Mouse (Mus musculus) testis, adult 2 months (tissue): Measurements from ENCODE around the gene Itgav. TPM values are rescaled to one million over a fixed set of nuclear protein-coding genes. Genes with fewer than 3 reads are reported as not detected.

Source experiments
- H3K27ac ChIP-seq: fragments of 200-500 bp; 2 replicates; pipeline ENCODE4 v1.5.1; 2012; ENCODE audit warnings: low read depth, low read length; ENCODE audit not compliant: control insufficient read depth, insufficient read depth
- H3K27me3 ChIP-seq: fragments of 200-500 bp; 2 replicates; pipeline ENCODE4 v1.6.1; 2012; ENCODE audit warnings: mild to moderate bottlenecking, low read length, moderate library complexity; ENCODE audit not compliant: control insufficient read depth, insufficient read depth
- H3K36me3 ChIP-seq: fragments of 200-500 bp; 2 replicates; pipeline ENCODE4 v1.6.1; 2012; ENCODE audit warnings: mild to moderate bottlenecking, low read length; ENCODE audit not compliant: control insufficient read depth, insufficient read depth
- H3K4me1 ChIP-seq: fragments of 200-500 bp; 2 replicates; pipeline ENCODE4 v1.6.1; 2012; ENCODE audit warnings: low read length; ENCODE audit not compliant: control insufficient read depth, insufficient read depth
- H3K4me3 ChIP-seq: fragments of 200-500 bp; 2 replicates; pipeline ENCODE4 v1.5.1; 2012; ENCODE audit warnings: low read depth, mild to moderate bottlenecking, low read length, moderate library complexity, mixed read lengths; ENCODE audit not compliant: control insufficient read depth
- CTCF ChIP-seq: fragments of 200-500 bp; IDR thresholded peaks from 2 replicates; pipeline ENCODE4 v1.5.1; 2012; ENCODE audit warnings: low read depth, mild to moderate bottlenecking, inconsistent platforms, low read length, moderate library complexity; ENCODE audit not compliant: control insufficient read depth, insufficient read depth, insufficient replicate concordance
- POLR2A ChIP-seq: fragments of 200-500 bp; IDR thresholded peaks from 2 replicates; pipeline ENCODE4 v1.6.1; 2012; ENCODE audit warnings: low read depth, mild to moderate bottlenecking, inconsistent platforms, low read length, moderate library complexity; ENCODE audit not compliant: control insufficient read depth
- polyA plus RNA-seq: library from polyadenylated mRNA; depleted of rRNA; stranded (reverse); fragments of >200 nt; gene quantifications from 2 replicates; pipeline ENCODE4 v1.2.3, GENCODE M21; 2012

Gene Itgav
- polyA plus RNA-seq, 1 experiment: 3.1 TPM

GRCm38 (mm10) chr2:83682282-83682681 is 41.9 kb upstream of the Itgav start:
- H3K27ac ChIP-seq: no peak overlapping the region
- no peaks in the 10 kb centered on the region; the same call in 1 of the 2 replicates for H3K4me1 ChIP-seq
- TF ChIP-seq CTCF (no peak), POLR2A (no peak)
- no peaks in the 10 kb centered on the region for H3K27me3 ChIP-seq
- H3K4me3 ChIP-seq: no peak overlapping the region
- H3K36me3 ChIP-seq: no peaks in the 10 kb centered on the region

- Histone ChIP-seq H3K4me3 (no peak overlapping the region), H3K36me3 (no peaks in the 10 kb centered on the region), H3K4me1 (no peaks in the 10 kb centered on the region; the same call in 1 of the 2 replicates), H3K27ac (no peak overlapping the region), H3K27me3 (no peaks in the 10 kb centered on the region)
- TF ChIP-seq POLR2A (no peak), CTCF (no peak)
These were observed 40.3 kb upstream of the Itgav start for GRCm38 (mm10) chr2:83683731-83684519.

GRCm38 (mm10) chr2:83684691-83685090 is 39.5 kb upstream of the Itgav start:
- Histone ChIP-seq H3K4me3 (no peak overlapping the region), H3K4me1 (no peaks in the 10 kb centered on the region; the same call in 1 of the 2 replicates), H3K27ac (no peak overlapping the region), H3K36me3 (no peaks in the 10 kb centered on the region), H3K27me3 (no peaks in the 10 kb centered on the region)
- TF ChIP-seq POLR2A (no peak), CTCF (no peak)

- H3K4me1 ChIP-seq: peaks cover 3% of the 10 kb centered on the region; the same call in 1 of the 2 replicates
- TF ChIP-seq POLR2A (no peak), CTCF (no peak)
- no peak overlapping the region for H3K4me3 ChIP-seq
- H3K27me3 ChIP-seq: no peaks in the 10 kb centered on the region
- H3K36me3 ChIP-seq: no peaks in the 10 kb centered on the region
- no peak overlapping the region for H3K27ac ChIP-seq
These were observed 33.8 kb upstream of the Itgav start for GRCm38 (mm10) chr2:83690372-83690771.

- no peak overlapping the region for H3K4me3 ChIP-seq
- no peak overlapping the region for H3K27ac ChIP-seq
- peaks cover 3% of the 10 kb centered on the region; the same call in 1 of the 2 replicates for H3K4me1 ChIP-seq
- H3K27me3 ChIP-seq: no peaks in the 10 kb centered on the region
- no peaks in the 10 kb centered on the region for H3K36me3 ChIP-seq
- TF ChIP-seq CTCF (no peak), POLR2A (no peak)
These were observed 31.3 kb upstream of the Itgav start for GRCm38 (mm10) chr2:83692651-83693545.

GRCm38 (mm10) chr2:83694061-83694460 is 30.1 kb upstream of the Itgav start:
- no peaks in the 10 kb centered on the region for H3K36me3 ChIP-seq
- no peak overlapping the region for H3K4me3 ChIP-seq
- TF ChIP-seq CTCF (no peak), POLR2A (no peak)
- H3K27me3 ChIP-seq: no peaks in the 10 kb centered on the region
- H3K4me1 ChIP-seq: peaks cover 3% of the 10 kb centered on the region; the same call in 1 of the 2 replicates
- H3K27ac ChIP-seq: no peak overlapping the region
